Mouse (Mus musculus): ENCODE data around the gene Btbd1.

DNA sequence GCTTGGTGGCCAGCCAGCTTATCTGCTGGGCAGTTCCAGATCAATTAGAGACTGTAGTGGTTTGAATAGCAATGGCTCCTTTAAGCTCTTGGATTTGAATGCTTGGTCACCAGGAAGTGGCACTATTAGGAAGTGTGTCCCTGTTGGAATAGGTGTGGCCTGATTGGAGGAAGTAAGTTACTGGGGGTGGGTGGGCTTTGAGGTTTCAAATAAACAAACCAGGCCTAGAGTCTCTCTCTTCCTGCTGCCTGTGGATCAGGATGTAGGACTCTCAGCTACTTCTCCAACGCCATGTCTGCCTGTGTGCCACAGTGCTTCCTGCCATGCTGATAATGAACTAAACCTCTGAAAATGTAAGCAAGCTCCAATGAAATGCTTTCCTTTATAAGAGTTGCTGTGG, 13.8 kb upstream of the Btbd1 start:
- TF ChIP-seq CTCF (IDR thresholded peaks at IDR 0.05; ENCODE audit: low read depth) (no peak), EP300 (IDR thresholded peaks at IDR 0.05; ENCODE audit: low read depth) (no peak)
